Mouse (Mus musculus) kidney, postnatal 0 days (tissue): ENCODE data around the gene Uba7. TPM values are rescaled to one million over a fixed set of nuclear protein-coding genes. Genes with fewer than 3 reads are reported as not detected.

Source experiments
- ATAC-seq: fragments of 200-750 bp; cut with Nextera tagmentation; replicated peaks from 2 replicates; pipeline ENCODE4 v1.8.0; 2017; ENCODE audit warnings: low read depth, moderate number of reproducible peaks, moderate TSS enrichment, moderate library complexity; ENCODE audit not compliant: low FRiP score
- DNase-seq: peaks from one replicate; pipeline ENCODE4 v3.0.0-alpha.2; 2016; ENCODE audit warnings: low spot score
- H3K27ac ChIP-seq: fragments of 300-500 bp; sonication (generic); 2 replicates; pipeline ENCODE4 v1.5.1; 2014; ENCODE audit warnings: mild to moderate bottlenecking
- H3K27me3 ChIP-seq: fragments of 300-500 bp; sonication (generic); 2 replicates; pipeline ENCODE4 v1.6.1; 2014; ENCODE audit warnings: low read length, mixed read lengths; ENCODE audit not compliant: insufficient read depth
- H3K36me3 ChIP-seq: fragments of 300-500 bp; sonication (generic); 2 replicates; pipeline ENCODE4 v1.6.1; 2014; ENCODE audit warnings: low read length, mixed read lengths; ENCODE audit not compliant: insufficient read depth
- H3K4me1 ChIP-seq: fragments of 300-500 bp; sonication (generic); replicated peaks from 2 replicates; pipeline ENCODE4 v1.6.1; 2014; ENCODE audit warnings: antibody characterized with exemption, low read length, mixed read lengths; ENCODE audit not compliant: insufficient read depth
- H3K4me2 ChIP-seq: fragments of 300-500 bp; sonication (generic); 2 replicates; pipeline ENCODE4 v1.6.1; 2014; ENCODE audit warnings: mild to moderate bottlenecking, low read length, moderate library complexity, mixed read lengths
- H3K4me3 ChIP-seq: fragments of 300-500 bp; sonication (generic); replicated peaks from 2 replicates; pipeline ENCODE4 v1.5.1; 2014; ENCODE audit warnings: low read depth, low read length
- H3K9ac ChIP-seq: fragments of 300-500 bp; sonication (generic); 2 replicates; pipeline ENCODE4 v1.6.1; 2014; ENCODE audit warnings: low read depth, low read length
- H3K9me3 ChIP-seq: fragments of 300-500 bp; sonication (generic); replicated peaks from 2 replicates; pipeline ENCODE4 v1.6.1; 2016; ENCODE audit warnings: low read length, inconsistent platforms, mixed read lengths
- CTCF ChIP-seq: IDR thresholded peaks from 2 replicates; pipeline ENCODE4 v1.5.1; 2016; ENCODE audit warnings: antibody characterized with exemption, low read depth, mild to moderate bottlenecking, moderate library complexity
- WGBS: fragments of 180-500 bp; shearing (Covaris S2); extraction: QIAGEN DNeasy Blood & Tissue Kit; methylation state at CpG from one replicate; pipeline ENCODE4 v1.1.7; 2014; 5-methylcytosine and 5-hydroxymethylcytosine counted together
- polyA plus RNA-seq: library from polyadenylated mRNA; unstranded; fragments of >200 nt; fragmentation: Nextera tagmentation; extraction: Ambion mirVana; gene quantifications from 2 replicates; pipeline ENCODE4 v1.2.1, GENCODE M21; 2015

Gene Uba7
- polyA plus RNA-seq, 1 experiment from 2014 or later = 41.6 TPM

GRCm38 (mm10) chr9:107968531-107968930, 6.8 kb upstream of the Uba7 start:
- no peak overlapping the region for H3K27ac ChIP-seq
- H3K4me1 ChIP-seq = no peaks in the 10 kb centered on the region
- 87% methylated on average over 7 of the region's 7 CpGs for WGBS
- ATAC-seq (no peak), DNase-seq (no peak)
- no peak for TF ChIP-seq CTCF
- no peak overlapping the region for H3K9ac ChIP-seq
- no peaks in the 10 kb centered on the region for H3K9me3 ChIP-seq
- H3K36me3 ChIP-seq = no peaks in the 10 kb centered on the region
- no peak overlapping the region for H3K4me3 ChIP-seq
- H3K4me2 ChIP-seq = no peak overlapping the region
- no peaks in the 10 kb centered on the region for H3K27me3 ChIP-seq

GRCm38 (mm10) chr9:107970311-107970710, 5.0 kb upstream of the Uba7 start:
- ATAC-seq (no peak), DNase-seq (no peak)

GRCm38 (mm10) chr9:107971690-107972541, 3.4 kb upstream of the Uba7 start:
- Histone ChIP-seq H3K27ac (no peak overlapping the region), H3K36me3 (no peaks in the 10 kb centered on the region), H3K9me3 (no peaks in the 10 kb centered on the region), H3K4me2 (no peak overlapping the region), H3K4me1 (no peaks in the 10 kb centered on the region), H3K4me3 (no peak overlapping the region), H3K27me3 (no peaks in the 10 kb centered on the region), H3K9ac (no peak overlapping the region)
- no peak for ATAC-seq
- TF ChIP-seq CTCF = no peak
- WGBS = 60% methylated on average over 8 of the region's 8 CpGs
- no peak for DNase-seq

More at GRCm38 (mm10) chr9:107970311-107970710, 5.0 kb upstream of the Uba7 start:
- Histone ChIP-seq H3K4me1 (no peaks in the 10 kb centered on the region), H3K36me3 (no peaks in the 10 kb centered on the region), H3K27ac (no peak overlapping the region), H3K9me3 (no peaks in the 10 kb centered on the region), H3K4me2 (no peak overlapping the region), H3K9ac (no peak overlapping the region), H3K27me3 (no peaks in the 10 kb centered on the region), H3K4me3 (no peak overlapping the region)
- 81% methylated on average over 5 of the region's 5 CpGs for WGBS
- TF ChIP-seq CTCF = no peak

GRCm38 (mm10) chr9:107974491-107975171, 674 bp upstream of the Uba7 start:
- Histone ChIP-seq H3K4me2 (no peak overlapping the region), H3K27ac (peak overlapping the region; percentile 89), H3K27me3 (no peaks in the 10 kb centered on the region), H3K9ac (no peak overlapping the region), H3K4me3 (no peak overlapping the region), H3K4me1 (no peaks in the 10 kb centered on the region), H3K36me3 (no peaks in the 10 kb centered on the region), H3K9me3 (no peaks in the 10 kb centered on the region)
- ATAC-seq (no peak), DNase-seq (no peak)
- WGBS = 73% methylated on average over 10 of the region's 10 CpGs
- no peak for TF ChIP-seq CTCF

GRCm38 (mm10) chr9:107978815-107979214, 3.5 kb downstream of the Uba7 start:
- no peak overlapping the region for H3K27ac ChIP-seq
- WGBS = 85% methylated on average over 12 of the region's 12 CpGs
- ATAC-seq (no peak), DNase-seq (no peak)
- TF ChIP-seq CTCF = no peak
- H3K9ac ChIP-seq = no peak overlapping the region
- no peaks in the 10 kb centered on the region for H3K27me3 ChIP-seq
- H3K36me3 ChIP-seq = no peaks in the 10 kb centered on the region
- H3K9me3 ChIP-seq = no peaks in the 10 kb centered on the region
- no peak overlapping the region for H3K4me2 ChIP-seq
- H3K4me3 ChIP-seq = no peak overlapping the region
- peaks cover 15% of the 10 kb centered on the region for H3K4me1 ChIP-seq

- H3K36me3 ChIP-seq = no peaks in the 10 kb centered on the region
- peak overlapping the region; percentile 82 for H3K4me2 ChIP-seq
- H3K9ac ChIP-seq = peak overlapping the region; percentile 55
- WGBS = 31% methylated on average over 7 of the region's 7 CpGs
- TF ChIP-seq CTCF = no peak
- DNase-seq = peak; percentile 93
- H3K4me3 ChIP-seq = no peak overlapping the region
- peak; percentile 29; the same call in 1 of the 2 replicates for ATAC-seq
- peak overlapping the region; percentile 98 for H3K27ac ChIP-seq
- peaks cover 22% of the 10 kb centered on the region for H3K4me1 ChIP-seq
- no peaks in the 10 kb centered on the region for H3K9me3 ChIP-seq
- H3K27me3 ChIP-seq = no peaks in the 10 kb centered on the region
Observed at GRCm38 (mm10) chr9:107981684-107982605, 6.6 kb downstream of the Uba7 start.
